Mouse (Mus musculus) lung, embryonic 16.5 days (tissue): ENCODE results near the gene Bad. TPM values are rescaled to one million over a fixed set of nuclear protein-coding genes. Genes with fewer than 3 reads are reported as not detected.

Experiments used
- ATAC-seq: fragments of 200-750 bp; cut with Nextera tagmentation; 2 replicates; pipeline ENCODE4 v1.8.0; 2017; ENCODE audit warnings: low read depth, mild to moderate bottlenecking, moderate library complexity
- H3K27ac ChIP-seq: fragments of 300-500 bp; sonication (generic); 2 replicates; pipeline ENCODE4 v1.5.1; 2014; ENCODE audit warnings: mild to moderate bottlenecking, control low read depth, low read length
- H3K27me3 ChIP-seq: fragments of 300-500 bp; sonication (generic); 2 replicates; pipeline ENCODE4 v1.6.1; 2014; ENCODE audit warnings: low read depth, low read length, mixed read lengths; ENCODE audit not compliant: control insufficient read depth, insufficient read depth
- H3K36me3 ChIP-seq: fragments of 300-500 bp; sonication (generic); 2 replicates; pipeline ENCODE4 v1.6.1; 2014; ENCODE audit warnings: low read length; ENCODE audit not compliant: control insufficient read depth, insufficient read depth
- H3K4me1 ChIP-seq: fragments of 300-500 bp; sonication (generic); replicated peaks from 2 replicates; pipeline ENCODE4 v1.6.1; 2014; ENCODE audit warnings: low read length, mixed read lengths; ENCODE audit not compliant: control insufficient read depth, insufficient read depth
- H3K4me2 ChIP-seq: fragments of 300-500 bp; sonication (generic); 2 replicates; pipeline ENCODE4 v1.6.1; 2014; ENCODE audit warnings: low read depth, low read length, control low read depth
- H3K4me3 ChIP-seq: fragments of 300-500 bp; sonication (generic); 2 replicates; pipeline ENCODE4 v1.5.1; 2014; ENCODE audit warnings: mild to moderate bottlenecking, low read length, control low read depth
- H3K9ac ChIP-seq: fragments of 300-500 bp; sonication (generic); 2 replicates; pipeline ENCODE4 v1.6.1; 2014; ENCODE audit warnings: low read length, control low read depth
- H3K9me3 ChIP-seq: fragments of 300-500 bp; sonication (generic); 2 replicates; pipeline ENCODE4 v1.6.1; 2016; ENCODE audit warnings: low read length; ENCODE audit not compliant: control insufficient read depth
- WGBS: fragments of 180-500 bp; shearing (Covaris S2); extraction: QIAGEN DNeasy Blood & Tissue Kit; methylation state at CpG from one replicate; pipeline ENCODE4 v1.1.7; 2014; 5-methylcytosine and 5-hydroxymethylcytosine counted together
- polyA plus RNA-seq: library from polyadenylated mRNA; unstranded; fragments of >200 nt; fragmentation: Nextera tagmentation; extraction: Ambion mirVana; gene quantifications from 2 replicates; pipeline ENCODE4 v1.2.1, GENCODE M21; 2015

The Bad gene
- polyA plus RNA-seq, 1 experiment from 2014 or later = 82.5 TPM

GRCm38 (mm10) chr19:6940396-6941351 lies 987 bp upstream of the Bad start:
- Histone ChIP-seq H3K27me3 (peaks cover 8% of the 10 kb centered on the region), H3K4me2 (peak overlapping the region; percentile 99), H3K9ac (peak overlapping the region; percentile 98), H3K9me3 (no peaks in the 10 kb centered on the region), H3K27ac (peak overlapping the region; percentile 59), H3K36me3 (no peaks in the 10 kb centered on the region), H3K4me1 (peaks cover 14% of the 10 kb centered on the region), H3K4me3 (peak overlapping the region; percentile 95)
- WGBS = 19% methylated on average over 24 of the region's 29 CpGs
- ATAC-seq = peak; percentile 2; the same call in 1 of the 2 replicates

GRCm38 (mm10) chr19:6942249-6942691 lies 609 bp downstream of the Bad start, which contains the start of gene Gpr137:
Gpr137 (minus strand) TSS chr19:6942480.
- Histone ChIP-seq H3K9ac (peak within 1 kb of the TSS; percentile 98), H3K9me3 (no peaks in the 10 kb centered on the region), H3K36me3 (no peaks in the 10 kb centered on the region), H3K4me1 (peaks cover 14% of the 10 kb centered on the region), H3K4me2 (peak within 1 kb of the TSS; percentile 99), H3K27ac (peak within 1 kb of the TSS; percentile 98), H3K4me3 (peak within 1 kb of the TSS; percentile 95), H3K27me3 (no peaks in the 10 kb centered on the region)
- ATAC-seq = peak; percentile 93
- WGBS = 0% methylated on average over 27 of the region's 27 CpGs

- peak overlapping the region; percentile 95 for H3K4me3 ChIP-seq
- H3K9me3 ChIP-seq = no peaks in the 10 kb centered on the region
- ATAC-seq = no peak; the same call in 1 of the 2 replicates
- no peaks in the 10 kb centered on the region for H3K27me3 ChIP-seq
- H3K27ac ChIP-seq = peak overlapping the region; percentile 98
- H3K36me3 ChIP-seq = no peaks in the 10 kb centered on the region
- WGBS = 29% methylated on average over 5 of the region's 5 CpGs
- peak overlapping the region; percentile 98 for H3K9ac ChIP-seq
- H3K4me1 ChIP-seq = peaks cover 14% of the 10 kb centered on the region
- peak overlapping the region; percentile 99 for H3K4me2 ChIP-seq
These were observed 1.1 kb downstream of the Bad start for GRCm38 (mm10) chr19:6942764-6943163.

- no peaks in the 10 kb centered on the region for H3K9me3 ChIP-seq
- no peaks in the 10 kb centered on the region for H3K36me3 ChIP-seq
- H3K4me2 ChIP-seq = no peak overlapping the region
- WGBS = 94% methylated on average over 6 of the region's 6 CpGs
- ATAC-seq = no peak
- peaks cover 14% of the 10 kb centered on the region for H3K4me1 ChIP-seq
- no peak overlapping the region for H3K27ac ChIP-seq
- H3K9ac ChIP-seq = no peak overlapping the region
- no peaks in the 10 kb centered on the region for H3K27me3 ChIP-seq
- no peak overlapping the region for H3K4me3 ChIP-seq
These were observed 2.0 kb downstream of the Bad start for GRCm38 (mm10) chr19:6943709-6944108.

- no peak overlapping the region for H3K4me2 ChIP-seq
- ATAC-seq = no peak
- H3K9ac ChIP-seq = no peak overlapping the region
- H3K27ac ChIP-seq = no peak overlapping the region
- H3K36me3 ChIP-seq = no peaks in the 10 kb centered on the region
- no peaks in the 10 kb centered on the region for H3K27me3 ChIP-seq
- H3K4me3 ChIP-seq = no peak overlapping the region
- no peaks in the 10 kb centered on the region for H3K9me3 ChIP-seq
- WGBS = 51% methylated on average over 4 of the region's 4 CpGs
- peaks cover 18% of the 10 kb centered on the region for H3K4me1 ChIP-seq
These were observed 6.1 kb downstream of the Bad start for GRCm38 (mm10) chr19:6947742-6948141.

- Histone ChIP-seq H3K27me3 (no peaks in the 10 kb centered on the region), H3K9ac (no peak overlapping the region), H3K4me1 (peaks cover 18% of the 10 kb centered on the region), H3K36me3 (no peaks in the 10 kb centered on the region), H3K4me3 (no peak overlapping the region), H3K4me2 (no peak overlapping the region), H3K27ac (no peak overlapping the region), H3K9me3 (no peaks in the 10 kb centered on the region)
- 78% methylated on average over 4 of the region's 4 CpGs for WGBS
- no peak for ATAC-seq
These were observed 6.5 kb downstream of the Bad start for GRCm38 (mm10) chr19:6948186-6948585.

GRCm38 (mm10) chr19:6949532-6949931 lies 7.9 kb downstream of the Bad start:
- Histone ChIP-seq H3K36me3 (no peaks in the 10 kb centered on the region; the same call in 1 of the 2 replicates), H3K27me3 (no peaks in the 10 kb centered on the region), H3K4me3 (no peak overlapping the region), H3K4me2 (no peak overlapping the region), H3K27ac (no peak overlapping the region), H3K9me3 (no peaks in the 10 kb centered on the region), H3K9ac (no peak overlapping the region), H3K4me1 (peaks cover 21% of the 10 kb centered on the region)
- no peak for ATAC-seq
- WGBS = 88% methylated on average over 5 of the region's 5 CpGs

- Histone ChIP-seq H3K4me1 (peaks cover 21% of the 10 kb centered on the region), H3K9ac (peak overlapping the region; percentile 84), H3K9me3 (no peaks in the 10 kb centered on the region), H3K36me3 (peaks cover 4% of the 10 kb centered on the region), H3K27ac (peak overlapping the region; percentile 99; the same call in 1 of the 2 replicates), H3K4me2 (peak overlapping the region; percentile 88), H3K4me3 (peak overlapping the region; percentile 68), H3K27me3 (no peaks in the 10 kb centered on the region)
- ATAC-seq = no peak
- WGBS = 49% methylated on average over 5 of the region's 5 CpGs
These were observed 8.3 kb downstream of the Bad start for GRCm38 (mm10) chr19:6949951-6950350.

GRCm38 (mm10) chr19:6950613-6951153 lies 9.0 kb downstream of the Bad start:
- peak overlapping the region; percentile 99 for H3K27ac ChIP-seq

More at GRCm38 (mm10) chr19:6950613-6951153, 9.0 kb downstream of the Bad start:
- 0% methylated on average over 28 of the region's 28 CpGs for WGBS
- H3K9me3 ChIP-seq = no peaks in the 10 kb centered on the region
- peak; percentile 40 for ATAC-seq
- H3K27me3 ChIP-seq = no peaks in the 10 kb centered on the region
- peaks cover 21% of the 10 kb centered on the region for H3K4me1 ChIP-seq
- peak overlapping the region; percentile 88 for H3K4me2 ChIP-seq
- peak overlapping the region; percentile 84 for H3K9ac ChIP-seq
- H3K36me3 ChIP-seq = peaks cover 11% of the 10 kb centered on the region
- H3K4me3 ChIP-seq = peak overlapping the region; percentile 68
